Mouse (Mus musculus): ENCODE results near the gene Naa38.

The Naa38 gene

GRCm38 (mm10) chr11:69395235-69395633, at the start of gene Naa38, which contains the start of gene Cyb5d1:
Gene Naa38 (plus strand): TSS chr11:69395487.
Gene Cyb5d1 (minus strand): TSS chr11:69395631.
- DNase-seq (ENCODE audit: low spot score in 2 of 2) = peak; percentile 88 to 94

- DNase-seq (ENCODE audit: low spot score in 2 of 2) = no peak
These were observed 48.8 kb upstream of the Naa38 start for GRCm38 (mm10) chr11:69346441-69346840.

- DNase-seq (ENCODE audit: low spot score in 2 of 2) = no peak
These were observed 38.7 kb upstream of the Naa38 start for GRCm38 (mm10) chr11:69356544-69356943.

GRCm38 (mm10) chr11:69357690-69358089, 37.6 kb upstream of the Naa38 start:
- DNase-seq (ENCODE audit: low spot score in 2 of 2) = no peak

- DNase-seq (ENCODE audit: low spot score in 2 of 2) = no peak
These were observed 33.3 kb upstream of the Naa38 start for GRCm38 (mm10) chr11:69362021-69362420.

- no peak for DNase-seq (ENCODE audit: low spot score in 2 of 2)
These were observed 32.8 kb upstream of the Naa38 start for GRCm38 (mm10) chr11:69362479-69362878.

- no peak for DNase-seq (ENCODE audit: low spot score in 2 of 2)
These were observed 30.9 kb upstream of the Naa38 start for GRCm38 (mm10) chr11:69364376-69364775.

GRCm38 (mm10) chr11:69364910-69365309, 30.4 kb upstream of the Naa38 start:
- peak; percentile 81 to 92 for DNase-seq (ENCODE audit: low spot score in 2 of 2)

- peak in 1 of 2 experiments; percentile 14 for DNase-seq (ENCODE audit: low spot score in 2 of 2)
These were observed 29.6 kb upstream of the Naa38 start for GRCm38 (mm10) chr11:69365722-69366121.

- DNase-seq (ENCODE audit: low spot score in 2 of 2) = peak; percentile 91 to 94
These were observed 29.0 kb upstream of the Naa38 start for GRCm38 (mm10) chr11:69366157-69366854.

GRCm38 (mm10) chr11:69366855-69367615, 28.3 kb upstream of the Naa38 start:
- DNase-seq (ENCODE audit: low spot score in 2 of 2) = peak in 1 of 2 experiments; percentile 53

GRCm38 (mm10) chr11:69367616-69368355, 27.5 kb upstream of the Naa38 start:
- peak in 1 of 2 experiments; percentile 31 for DNase-seq (ENCODE audit: low spot score in 2 of 2)

- DNase-seq (ENCODE audit: low spot score in 2 of 2) = no peak
These were observed 26.7 kb upstream of the Naa38 start for GRCm38 (mm10) chr11:69368356-69369214.

- no peak for DNase-seq (ENCODE audit: low spot score in 2 of 2)
These were observed 25.9 kb upstream of the Naa38 start, which contains the start of gene Chd3 for GRCm38 (mm10) chr11:69369215-69369989. Gene Chd3 (minus strand): TSS chr11:69369406.

GRCm38 (mm10) chr11:69369990-69370816, 25.1 kb upstream of the Naa38 start:
- no peak for DNase-seq (ENCODE audit: low spot score in 2 of 2)

- no peak for DNase-seq (ENCODE audit: low spot score in 2 of 2)
These were observed 24.5 kb upstream of the Naa38 start for GRCm38 (mm10) chr11:69370817-69371215.

- no peak for DNase-seq (ENCODE audit: low spot score in 2 of 2)
These were observed 23.7 kb upstream of the Naa38 start for GRCm38 (mm10) chr11:69371601-69372000.

- DNase-seq (ENCODE audit: low spot score in 2 of 2) = peak in 1 of 2 experiments; percentile 68
These were observed 23.1 kb upstream of the Naa38 start for GRCm38 (mm10) chr11:69372056-69372779.

GRCm38 (mm10) chr11:69372780-69373170, 22.5 kb upstream of the Naa38 start:
- no peak for DNase-seq (ENCODE audit: low spot score in 2 of 2)

Data from left cerebral cortex, adult 9 months (tissue).